Mouse (Mus musculus) limb, embryonic 14.5 days (tissue): ENCODE measurements around the gene Myo1d. TPM values are rescaled to one million over a fixed set of nuclear protein-coding genes. Genes with fewer than 3 reads are reported as not detected.

Experiments
- ATAC-seq: fragments of 200-750 bp; cut with Nextera tagmentation; 2 replicates; pipeline ENCODE4 v1.8.0; 2017; ENCODE audit warnings: low read depth, moderate number of reproducible peaks, moderate TSS enrichment; ENCODE audit not compliant: low FRiP score
- DNase-seq: peaks from one replicate; pipeline ENCODE4 v3.0.0-alpha.2; 2015; ENCODE audit warnings: low spot score
- H3K27ac ChIP-seq: fragments of 300-500 bp; sonication (generic); replicated peaks from 2 replicates; pipeline ENCODE4 v1.5.1; 2014; ENCODE audit warnings: low read depth, mild to moderate bottlenecking, low read length, moderate library complexity, mixed read lengths
- H3K27me3 ChIP-seq: fragments of 300-500 bp; sonication (generic); 2 replicates; pipeline ENCODE4 v1.6.1; 2014; ENCODE audit warnings: low read length, mixed read lengths; ENCODE audit not compliant: control insufficient read depth, insufficient read depth
- H3K36me3 ChIP-seq: fragments of 300-500 bp; sonication (generic); 2 replicates; pipeline ENCODE4 v1.6.1; 2014; ENCODE audit warnings: mild to moderate bottlenecking, low read length, moderate library complexity, mixed read lengths; ENCODE audit not compliant: control insufficient read depth, insufficient read depth
- H3K4me1 ChIP-seq: fragments of 300-500 bp; sonication (generic); 2 replicates; pipeline ENCODE4 v1.6.1; 2014; ENCODE audit warnings: antibody characterized with exemption, low read length, mixed read lengths; ENCODE audit not compliant: control insufficient read depth, insufficient read depth
- H3K4me2 ChIP-seq: fragments of 300-500 bp; sonication (generic); replicated peaks from 2 replicates; pipeline ENCODE4 v1.6.1; 2014; ENCODE audit warnings: low read depth, mild to moderate bottlenecking, low read length, moderate library complexity; ENCODE audit not compliant: severe bottlenecking
- H3K4me3 ChIP-seq: fragments of 300-500 bp; sonication (generic); replicated peaks from 2 replicates; pipeline ENCODE4 v1.5.1; 2014; ENCODE audit warnings: low read length
- H3K9ac ChIP-seq: fragments of 300-500 bp; sonication (generic); 2 replicates; pipeline ENCODE4 v1.6.1; 2014; ENCODE audit warnings: mild to moderate bottlenecking, low read depth, low read length, moderate library complexity; ENCODE audit not compliant: severe bottlenecking
- H3K9me3 ChIP-seq: fragments of 300-500 bp; sonication (generic); 2 replicates; pipeline ENCODE4 v1.6.1; 2016; ENCODE audit warnings: low read length; ENCODE audit not compliant: control insufficient read depth
- POLR2A ChIP-seq: fragments of 200-500 bp; IDR thresholded peaks from 2 replicates; pipeline ENCODE4 v1.8.0; 2012; ENCODE audit warnings: inconsistent platforms, mild to moderate bottlenecking, moderate library complexity, borderline replicate concordance; ENCODE audit not compliant: insufficient read depth, insufficient read length; ENCODE audit errors: extremely low read depth
- WGBS: fragments of 180-500 bp; shearing (Covaris S2); extraction: QIAGEN DNeasy Blood & Tissue Kit; methylation state at CpG from one replicate; pipeline ENCODE4 v1.1.7; 2014; 5-methylcytosine and 5-hydroxymethylcytosine counted together
- polyA plus RNA-seq, 2 experiments: library from polyadenylated mRNA; depleted of rRNA in 1 of 2; stranded (reverse) in 1 of 2; unstranded in 1 of 2; fragments of >200 nt; fragmentation: Nextera tagmentation in 1 of 2; extraction: Ambion mirVana in 1 of 2; gene quantifications; 2 replicates each; pipeline versions ENCODE4 v1.2.1 to v1.2.3; 2012 to 2014

Myo1d gene
- polyA plus RNA-seq, 2 experiments, result 6.6 to 8.3 TPM

GRCm38 (mm10) chr11:80775535-80775934 lies 4.3 kb downstream of the Myo1d start:
- no peak for TF ChIP-seq POLR2A
- H3K4me1 ChIP-seq, result 0 out of 2 replicates have a peak, but pooled peaks cover 2% of the 10 kb centered on the region
- no peak overlapping the region for H3K9ac ChIP-seq
- no peak overlapping the region for H3K4me2 ChIP-seq
- 73% methylated on average over 3 of the region's 3 CpGs for WGBS
- no peaks in the 10 kb centered on the region for H3K27me3 ChIP-seq
- no peaks in the 10 kb centered on the region for H3K36me3 ChIP-seq
- H3K4me3 ChIP-seq, result no peak overlapping the region
- no peak overlapping the region for H3K27ac ChIP-seq
- no peaks in the 10 kb centered on the region for H3K9me3 ChIP-seq
- ATAC-seq, result no peak
- no peak for DNase-seq

- no peaks in the 10 kb centered on the region for H3K9me3 ChIP-seq
- H3K36me3 ChIP-seq, result no peaks in the 10 kb centered on the region
- H3K4me2 ChIP-seq, result no peak overlapping the region
- no peak for ATAC-seq
- no peaks in the 10 kb centered on the region for H3K27me3 ChIP-seq
- H3K9ac ChIP-seq, result no peak overlapping the region
- no peak for TF ChIP-seq POLR2A
- H3K4me1 ChIP-seq, result no peaks in the 10 kb centered on the region
- H3K27ac ChIP-seq, result no peak overlapping the region
- H3K4me3 ChIP-seq, result no peak overlapping the region
- no peak for DNase-seq
- WGBS, result 73% methylated on average over 6 of the region's 6 CpGs
Observed at GRCm38 (mm10) chr11:80772595-80773210, 7.1 kb downstream of the Myo1d start.

- Histone ChIP-seq H3K4me2 (no peak overlapping the region), H3K27me3 (no peaks in the 10 kb centered on the region), H3K9me3 (no peaks in the 10 kb centered on the region), H3K36me3 (no peaks in the 10 kb centered on the region), H3K4me1 (no peaks in the 10 kb centered on the region), H3K27ac (no peak overlapping the region), H3K9ac (no peak overlapping the region), H3K4me3 (no peak overlapping the region)
- WGBS, result 72% methylated on average over 5 of the region's 5 CpGs
- no peak for TF ChIP-seq POLR2A
- DNase-seq (no peak), ATAC-seq (no peak)
Observed at GRCm38 (mm10) chr11:80771596-80772250, 8.1 kb downstream of the Myo1d start.

GRCm38 (mm10) chr11:80771186-80771585 lies 8.6 kb downstream of the Myo1d start:
- H3K4me2 ChIP-seq, result no peak overlapping the region
- no peaks in the 10 kb centered on the region for H3K36me3 ChIP-seq
- WGBS, result 80% methylated on average over 3 of the region's 3 CpGs
- H3K4me3 ChIP-seq, result no peak overlapping the region
- no peak overlapping the region for H3K9ac ChIP-seq
- ATAC-seq, result no peak
- no peaks in the 10 kb centered on the region for H3K4me1 ChIP-seq
- H3K27me3 ChIP-seq, result no peaks in the 10 kb centered on the region
- DNase-seq, result no peak
- TF ChIP-seq POLR2A, result no peak
- H3K9me3 ChIP-seq, result no peaks in the 10 kb centered on the region
- H3K27ac ChIP-seq, result no peak overlapping the region

- H3K9ac ChIP-seq, result no peak overlapping the region
- no peaks in the 10 kb centered on the region for H3K9me3 ChIP-seq
- no peak overlapping the region for H3K27ac ChIP-seq
- H3K4me2 ChIP-seq, result no peak overlapping the region
- no peaks in the 10 kb centered on the region for H3K27me3 ChIP-seq
- ATAC-seq (no peak), DNase-seq (no peak)
- WGBS, result 85% methylated on average over 3 of the region's 3 CpGs
- no peaks in the 10 kb centered on the region for H3K4me1 ChIP-seq
- no peak for TF ChIP-seq POLR2A
- H3K4me3 ChIP-seq, result no peak overlapping the region
- H3K36me3 ChIP-seq, result no peaks in the 10 kb centered on the region
Observed at GRCm38 (mm10) chr11:80767320-80767617, 12.6 kb downstream of the Myo1d start.
